In genomic region chr16:29682555-29683431, GRCm38 (mm10) we compare ENCODE assay signal across 10 mouse cellular contexts.
DNase-seq lines count a peak whose midpoint lies in the region; ATAC-seq lines count a peak whose summit lies in the region.
"Had no signal": no experiment of that assay in that cellular context is flagged by ENCODE, and none has a peak within 500 bp of the region (broad histone marks: within the 10 kb centered on the region; RNA-seq: fewer than 3 reads in every experiment).

No protein-coding gene starts in this region.

- H3K9ac ChIP-seq in heart, embryonic 11.5 days (ENCODE audit: low read depth, low read length), result no peak overlapping the region
- H3K9ac ChIP-seq in midbrain, embryonic 15.5 days, result 0 out of 2 replicates have a peak overlapping the region, but pooled peaks have one; percentile 1

- peak overlapping the region; percentile 42 for H3K4me2 ChIP-seq in heart, embryonic 11.5 days
- H3K4me2 ChIP-seq in midbrain, embryonic 15.5 days, result peak overlapping the region; percentile 41

- H3K36me3 ChIP-seq in heart, embryonic 11.5 days (ENCODE audit: control insufficient read depth, insufficient read depth, low read length), result no peaks in the 10 kb centered on the region
- H3K36me3 ChIP-seq in hindbrain, embryonic 10.5 days, result no peaks in the 10 kb centered on the region
- no peaks in the 10 kb centered on the region for H3K36me3 ChIP-seq in midbrain, embryonic 15.5 days (replicated peaks)

- 0 out of 2 replicates have a peak, but pooled peaks cover 2% of the 10 kb centered on the region for H3K27me3 ChIP-seq in heart, embryonic 11.5 days (ENCODE audit: control insufficient read depth, insufficient read depth, low read length)
- peaks cover 86% of the 10 kb centered on the region for H3K27me3 ChIP-seq in hindbrain, embryonic 10.5 days (ENCODE audit: insufficient read depth, poor library complexity, severe bottlenecking)
- peaks cover 37% of the 10 kb centered on the region for H3K27me3 ChIP-seq in midbrain, embryonic 15.5 days (replicated peaks)

- 42% methylated on average over 17 of the region's 17 CpGs for WGBS in heart, embryonic 11.5 days (ENCODE audit: insufficient replicate concordance)
- WGBS in hindbrain, embryonic 10.5 days, result 11% methylated on average over 17 of the region's 17 CpGs
- 14% methylated on average over 17 of the region's 17 CpGs for WGBS in midbrain, embryonic 15.5 days

- H3K9me3 ChIP-seq in heart, embryonic 11.5 days (replicated peaks; ENCODE audit: control insufficient read depth, low read length), result no peaks in the 10 kb centered on the region
- H3K9me3 ChIP-seq in hindbrain, embryonic 10.5 days, result 0 out of 2 replicates have a peak, but pooled peaks cover 5% of the 10 kb centered on the region
- H3K9me3 ChIP-seq in midbrain, embryonic 15.5 days, result no peaks in the 10 kb centered on the region

- no peak overlapping the region for H3K27ac ChIP-seq in heart, embryonic 11.5 days (ENCODE audit: low read depth, low read length)
- H3K27ac ChIP-seq in hindbrain, embryonic 10.5 days, result peak overlapping the region; percentile 89
- H3K27ac ChIP-seq in midbrain, embryonic 15.5 days, result no peak overlapping the region
- H3K27ac ChIP-seq: layer of hippocampus, adult 2 months had no signal

- intact Hi-C loops in heart, postnatal 14 days (cut with DNase I), result no loop called here

- peaks cover 12% of the 10 kb centered on the region; the same call in 1 of the 2 replicates for H3K4me1 ChIP-seq in heart, embryonic 11.5 days (ENCODE audit: control insufficient read depth, insufficient read depth, low read length)
- H3K4me1 ChIP-seq in hindbrain, embryonic 10.5 days (replicated peaks), result peaks cover 59% of the 10 kb centered on the region
- H3K4me1 ChIP-seq in midbrain, embryonic 15.5 days, result peaks cover 18% of the 10 kb centered on the region

- ATAC-seq in heart, embryonic 11.5 days (replicated peaks; ENCODE audit: insufficient number of reproducible peaks, low FRiP score, low TSS enrichment), result no peak
- peak; percentile 65 for ATAC-seq in midbrain, embryonic 15.5 days (replicated peaks)

- H3K4me3 ChIP-seq in heart, embryonic 11.5 days (ENCODE audit: low read depth, low read length), result no peak overlapping the region
- peak overlapping the region; percentile 41 for H3K4me3 ChIP-seq in hindbrain, embryonic 10.5 days
- peak overlapping the region; percentile 1; the same call in 1 of the 2 replicates for H3K4me3 ChIP-seq in midbrain, embryonic 15.5 days
- H3K4me3 ChIP-seq: layer of hippocampus, adult 2 months; myocyte had no signal

- DNase-seq in heart, postnatal 14 days, result no peak
- peak; percentile 94 for DNase-seq in R1 (ENCODE audit: low read depth, low spot score)
- peak; percentile 66 for DNase-seq in hindbrain, embryonic 10.5 days (ENCODE audit: low spot score)
- no peak for DNase-seq in layer of hippocampus, adult 9-10 months (ENCODE audit: low spot score)
- DNase-seq in spleen, postnatal 4 days (ENCODE audit: low spot score in 2 of 2), result no peak
- no peak for DNase-seq in left cerebral cortex, adult 11 months (ENCODE audit: low spot score)

Comparison
In these comparisons a context has a peak if more than half of its experiments do, and no peak if none do; other contexts are left out.
1. DNase-seq: peak in R1 (single experiment) and hindbrain, embryonic 10.5 days (single experiment); none in heart, postnatal 14 days (0 of 2), layer of hippocampus, adult 9-10 months (single experiment), spleen, postnatal 4 days (0 of 2) and left cerebral cortex, adult 11 months (single experiment).